Mouse (Mus musculus): ENCODE data around the gene Nfe2l2. TPM values are rescaled to one million over a fixed set of nuclear protein-coding genes. Genes with fewer than 3 reads are reported as not detected.

Gene Nfe2l2
- total and polyA plus RNA-seq, 2 experiments = 29.5 to 40.1 TPM

DNA sequence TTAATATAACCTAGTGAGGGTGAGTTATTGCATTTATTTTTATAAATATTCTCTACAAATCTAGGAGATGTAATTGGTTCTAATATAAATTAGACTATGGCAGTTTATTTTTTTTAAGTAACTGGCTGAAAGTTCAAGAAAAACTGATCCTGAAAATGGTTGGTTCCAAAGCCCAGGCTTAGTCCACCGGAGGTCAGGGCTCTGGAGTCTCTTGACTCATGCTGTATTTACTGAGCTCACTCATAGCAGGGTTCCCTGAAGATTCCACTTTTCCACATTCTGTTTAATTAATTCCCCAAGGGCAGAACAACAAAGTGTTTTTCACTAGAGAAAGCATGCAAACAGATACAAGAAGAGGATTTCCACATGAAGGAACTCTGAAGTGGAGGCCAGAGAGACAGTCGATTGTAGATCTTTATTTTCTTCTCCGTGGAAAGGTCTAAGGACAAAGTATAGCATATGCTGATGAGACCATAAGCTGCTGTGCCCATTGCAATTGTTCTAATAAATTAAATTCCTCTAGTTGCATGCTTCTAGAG lies 15.0 kb upstream of the Nfe2l2 start:
- TF ChIP-seq CTCF (IDR thresholded peaks at IDR 0.05; ENCODE audit: low read depth, low read length) (no peak), POLR2A (IDR thresholded peaks at IDR 0.05; ENCODE audit: extremely low read depth, insufficient read depth, low read length) (no peak)
- H3K36me3 ChIP-seq (ENCODE audit: control insufficient read depth, insufficient read depth, low read length) = no peaks in the 10 kb centered on the region
- H3K79me2 ChIP-seq (ENCODE audit: control insufficient read depth, insufficient read depth, low read length) = no peaks in the 10 kb centered on the region
- peaks cover 36% of the 10 kb centered on the region for H3K4me1 ChIP-seq (ENCODE audit: control insufficient read depth, insufficient read depth, low read length)
- DNase-seq (ENCODE audit: extremely low read depth, low read depth, low spot score) = peak; percentile 67
- no peak overlapping the region for H3K9ac ChIP-seq (ENCODE audit: low read depth, low read length)
- WGBS = 32% methylated on average over 3 of the region's 3 CpGs
- H3K4me3 ChIP-seq (ENCODE audit: insufficient read depth, low read depth, low read length) = no peak overlapping the region
- no peaks in the 10 kb centered on the region for H3K27me3 ChIP-seq (ENCODE audit: control insufficient read depth, insufficient read depth, low read length)
- H3K27ac ChIP-seq (replicated peaks; ENCODE audit: insufficient read depth, low read depth, low read length) = no peak overlapping the region

GRCm38 (mm10) chr2:75716046-75717016 lies 11.9 kb upstream of the Nfe2l2 start:
- 26% methylated on average over 12 of the region's 12 CpGs for WGBS
- H3K27ac ChIP-seq (replicated peaks; ENCODE audit: insufficient read depth, low read depth, low read length) = peak overlapping the region; percentile 95
- H3K4me1 ChIP-seq (ENCODE audit: control insufficient read depth, insufficient read depth, low read length) = peaks cover 31% of the 10 kb centered on the region
- H3K79me2 ChIP-seq (ENCODE audit: control insufficient read depth, insufficient read depth, low read length) = no peaks in the 10 kb centered on the region
- H3K9ac ChIP-seq (ENCODE audit: low read depth, low read length) = no peak overlapping the region
- DNase-seq (ENCODE audit: extremely low read depth, low read depth, low spot score) = peak; percentile 99
- H3K27me3 ChIP-seq (ENCODE audit: control insufficient read depth, insufficient read depth, low read length) = no peaks in the 10 kb centered on the region
- no peak for TF ChIP-seq POLR2A (IDR thresholded peaks at IDR 0.05; ENCODE audit: extremely low read depth, insufficient read depth, low read length)
- no peak overlapping the region for H3K4me3 ChIP-seq (ENCODE audit: insufficient read depth, low read depth, low read length)
- H3K36me3 ChIP-seq (ENCODE audit: control insufficient read depth, insufficient read depth, low read length) = no peaks in the 10 kb centered on the region

DNA sequence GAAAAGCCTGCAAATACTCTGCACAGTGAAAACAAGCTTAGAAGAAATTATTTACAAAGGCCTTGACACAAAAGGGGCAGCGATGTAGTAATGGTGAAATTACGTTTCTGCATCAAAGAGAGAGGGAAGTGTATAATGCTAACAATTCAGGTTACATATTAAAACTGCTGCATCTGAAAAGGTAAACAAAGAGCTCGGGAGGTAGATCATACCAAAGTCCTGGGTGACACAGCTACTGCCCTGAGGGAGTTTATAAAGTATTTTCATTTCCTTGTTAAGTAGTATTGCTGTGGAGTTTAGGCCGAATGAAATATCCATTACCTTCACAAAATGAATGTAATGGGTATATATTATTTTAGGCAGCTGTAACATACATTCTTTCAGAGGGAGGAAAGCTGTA lies 10.3 kb upstream of the Nfe2l2 start:
- Histone ChIP-seq H3K9ac (ENCODE audit: low read depth, low read length) (no peak overlapping the region), H3K27me3 (ENCODE audit: control insufficient read depth, insufficient read depth, low read length) (no peaks in the 10 kb centered on the region), H3K4me1 (ENCODE audit: control insufficient read depth, insufficient read depth, low read length) (peaks cover 27% of the 10 kb centered on the region), H3K4me3 (ENCODE audit: insufficient read depth, low read depth, low read length) (no peak overlapping the region), H3K27ac (replicated peaks; ENCODE audit: insufficient read depth, low read depth, low read length) (no peak overlapping the region), H3K79me2 (ENCODE audit: control insufficient read depth, insufficient read depth, low read length) (no peaks in the 10 kb centered on the region), H3K36me3 (ENCODE audit: control insufficient read depth, insufficient read depth, low read length) (no peaks in the 10 kb centered on the region)
- 29% methylated on average over 4 of the region's 4 CpGs for WGBS
- no peak for TF ChIP-seq POLR2A (IDR thresholded peaks at IDR 0.05; ENCODE audit: extremely low read depth, insufficient read depth, low read length)
- TF ChIP-seq CTCF (IDR thresholded peaks at IDR 0.05; ENCODE audit: low read depth, low read length) = no peak
- DNase-seq (ENCODE audit: extremely low read depth, low read depth, low spot score) = peak; percentile 54

GRCm38 (mm10) chr2:75713083-75713482 lies 8.6 kb upstream of the Nfe2l2 start:
- DNase-seq (ENCODE audit: extremely low read depth, low read depth, low spot score) = no peak
- Histone ChIP-seq H3K27ac (replicated peaks; ENCODE audit: insufficient read depth, low read depth, low read length) (peak overlapping the region; percentile 22), H3K27me3 (ENCODE audit: control insufficient read depth, insufficient read depth, low read length) (no peaks in the 10 kb centered on the region), H3K9ac (ENCODE audit: low read depth, low read length) (no peak overlapping the region), H3K4me3 (ENCODE audit: insufficient read depth, low read depth, low read length) (no peak overlapping the region), H3K4me1 (ENCODE audit: control insufficient read depth, insufficient read depth, low read length) (peaks cover 20% of the 10 kb centered on the region), H3K79me2 (ENCODE audit: control insufficient read depth, insufficient read depth, low read length) (no peaks in the 10 kb centered on the region; the same call in 1 of the 2 replicates), H3K36me3 (ENCODE audit: control insufficient read depth, insufficient read depth, low read length) (no peaks in the 10 kb centered on the region)
- WGBS = 72% methylated on average over 3 of the region's 3 CpGs
- no peak for TF ChIP-seq CTCF (IDR thresholded peaks at IDR 0.05; ENCODE audit: low read depth, low read length)
- TF ChIP-seq POLR2A (IDR thresholded peaks at IDR 0.05; ENCODE audit: extremely low read depth, insufficient read depth, low read length) = no peak

DNA sequence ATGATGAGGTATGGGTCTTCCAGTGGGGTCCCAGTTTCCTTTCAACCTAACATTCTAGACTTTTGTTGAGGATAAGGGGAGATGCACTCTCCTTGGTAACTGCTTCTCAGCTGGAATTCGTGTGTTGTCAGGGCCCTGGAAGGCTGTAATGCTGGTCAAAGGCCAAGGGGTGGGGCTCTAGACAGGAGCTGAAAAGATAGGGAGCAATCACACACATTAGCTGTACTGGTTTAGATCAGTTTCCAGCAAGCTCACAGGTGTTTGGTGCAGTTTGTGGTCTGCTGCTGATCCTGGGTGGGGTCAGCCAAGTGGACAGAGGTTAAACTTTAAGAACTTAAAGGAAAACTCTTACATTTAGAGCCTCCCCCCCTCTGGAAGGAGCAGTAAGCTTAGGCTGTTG lies 3.0 kb upstream of the Nfe2l2 start:
- Histone ChIP-seq H3K79me2 (ENCODE audit: control insufficient read depth, insufficient read depth, low read length) (peaks cover 6% of the 10 kb centered on the region; the same call in 1 of the 2 replicates), H3K36me3 (ENCODE audit: control insufficient read depth, insufficient read depth, low read length) (no peaks in the 10 kb centered on the region), H3K27ac (replicated peaks; ENCODE audit: insufficient read depth, low read depth, low read length) (no peak overlapping the region; the same call in 1 of the 2 replicates), H3K27me3 (ENCODE audit: control insufficient read depth, insufficient read depth, low read length) (no peaks in the 10 kb centered on the region), H3K4me1 (ENCODE audit: control insufficient read depth, insufficient read depth, low read length) (peaks cover 10% of the 10 kb centered on the region), H3K9ac (ENCODE audit: low read depth, low read length) (no peak overlapping the region), H3K4me3 (ENCODE audit: insufficient read depth, low read depth, low read length) (no peak overlapping the region)
- DNase-seq (ENCODE audit: extremely low read depth, low read depth, low spot score) = peak; percentile 74
- TF ChIP-seq POLR2A (IDR thresholded peaks at IDR 0.05; ENCODE audit: extremely low read depth, insufficient read depth, low read length) (no peak), CTCF (IDR thresholded peaks at IDR 0.05; ENCODE audit: low read depth, low read length) (0 out of 2 replicates have a peak, but pooled peaks have one; percentile 19)
- WGBS = 3% methylated on average over 1 of the region's 1 CpGs
